Mouse (Mus musculus) forebrain, embryonic 12.5 days (tissue): ENCODE measurements around the gene Cd151. TPM values are rescaled to one million over a fixed set of nuclear protein-coding genes. Genes with fewer than 3 reads are reported as not detected.

ENCODE experiments used
- ATAC-seq: fragments of 200-750 bp; cut with Nextera tagmentation; 2 replicates; pipeline ENCODE4 v1.8.0; 2017; ENCODE audit warnings: moderate TSS enrichment; ENCODE audit not compliant: low FRiP score
- H3K27ac ChIP-seq: fragments of 300-500 bp; sonication (generic); 2 replicates; pipeline ENCODE4 v1.5.1; 2016; ENCODE audit warnings: mild to moderate bottlenecking
- H3K27me3 ChIP-seq: fragments of 300-500 bp; sonication (generic); 2 replicates; pipeline ENCODE4 v1.6.1; 2016; ENCODE audit warnings: mild to moderate bottlenecking
- H3K36me3 ChIP-seq: fragments of 300-500 bp; sonication (generic); replicated peaks from 2 replicates; pipeline ENCODE4 v1.6.1; 2016; ENCODE audit warnings: mild to moderate bottlenecking
- H3K4me1 ChIP-seq: fragments of 300-500 bp; sonication (generic); 2 replicates; pipeline ENCODE4 v1.6.1; 2016
- H3K4me2 ChIP-seq: fragments of 300-500 bp; sonication (generic); 2 replicates; pipeline ENCODE4 v1.6.1; 2016; ENCODE audit warnings: mild to moderate bottlenecking, moderate library complexity
- H3K4me3 ChIP-seq: fragments of 300-500 bp; sonication (generic); replicated peaks from 2 replicates; pipeline ENCODE4 v1.5.1; 2016; ENCODE audit warnings: mild to moderate bottlenecking
- H3K9ac ChIP-seq: fragments of 300-500 bp; sonication (generic); 2 replicates; pipeline ENCODE4 v1.6.1; 2016; ENCODE audit warnings: mild to moderate bottlenecking
- H3K9me3 ChIP-seq: fragments of 300-500 bp; sonication (generic); 2 replicates; pipeline ENCODE4 v1.6.1; 2016
- WGBS: fragments of 180-500 bp; shearing (Covaris S2); methylation state at CpG from one replicate; pipeline ENCODE4 v1.1.7; 2016; 5-methylcytosine and 5-hydroxymethylcytosine counted together
- polyA plus RNA-seq: library from polyadenylated mRNA; unstranded; fragments of >200 nt; fragmentation: Nextera tagmentation; extraction: Ambion mirVana; gene quantifications from 2 replicates; pipeline ENCODE4 v1.2.1, GENCODE M21; 2016

Gene Cd151
- polyA plus RNA-seq, 1 experiment from 2014 or later: 18.2 TPM

DNA sequence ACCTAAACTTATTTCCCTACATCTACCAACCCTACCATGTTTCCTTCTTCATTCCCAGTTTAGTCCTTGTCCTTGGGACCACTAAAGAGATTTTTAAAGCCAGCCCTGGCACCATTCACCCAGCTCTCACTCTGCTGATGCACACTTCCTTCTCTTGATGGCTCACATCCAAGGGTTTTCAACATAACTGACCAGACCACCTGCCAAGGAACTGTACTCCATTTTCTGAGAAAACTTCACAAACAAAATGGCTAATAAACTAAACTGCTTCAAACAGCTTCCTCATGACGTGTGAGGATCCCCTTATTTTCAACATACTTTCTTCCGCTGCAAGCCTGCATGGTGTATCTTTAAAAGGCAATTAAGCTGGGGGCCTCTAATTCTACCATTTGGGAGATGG is 13.6 kb upstream of the Cd151 start:
- peaks cover 38% of the 10 kb centered on the region for H3K36me3 ChIP-seq
- no peaks in the 10 kb centered on the region for H3K9me3 ChIP-seq
- no peak overlapping the region for H3K4me2 ChIP-seq
- H3K4me1 ChIP-seq: peaks cover 27% of the 10 kb centered on the region
- H3K27ac ChIP-seq: no peak overlapping the region
- ATAC-seq: no peak
- H3K9ac ChIP-seq: no peak overlapping the region
- peaks cover 6% of the 10 kb centered on the region; the same call in 1 of the 2 replicates for H3K27me3 ChIP-seq
- H3K4me3 ChIP-seq: no peak overlapping the region
- WGBS: 83% methylated on average over 2 of the region's 2 CpGs

DNA sequence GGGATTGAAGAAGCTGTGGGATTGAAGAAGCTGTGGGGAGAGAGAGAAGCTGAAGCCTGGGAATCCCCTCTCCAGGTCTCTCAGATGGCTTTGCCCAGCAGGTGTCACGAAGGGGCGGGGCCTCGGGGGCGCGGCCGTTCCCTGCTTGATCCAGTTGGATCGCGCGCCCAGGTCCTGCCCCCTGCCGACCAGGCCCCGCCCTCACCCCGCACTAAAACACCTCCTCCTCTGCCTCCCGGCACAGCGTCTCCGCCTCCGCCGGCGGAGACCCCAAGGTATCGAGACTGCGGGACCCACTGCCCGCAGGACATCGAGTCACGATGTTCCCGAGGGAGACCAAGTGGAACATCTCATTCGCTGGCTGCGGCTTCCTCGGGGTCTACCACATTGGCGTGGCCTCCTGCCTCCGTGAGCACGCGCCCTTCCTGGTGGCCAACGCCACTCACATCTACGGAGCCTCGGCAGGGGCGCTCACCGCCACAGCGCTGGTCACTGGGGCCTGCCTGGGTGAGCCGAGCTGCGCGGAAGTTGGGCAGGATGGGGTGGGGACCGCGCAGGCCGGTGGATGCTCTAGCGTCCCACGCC is 12.1 kb upstream of the Cd151 start, which contains the start of gene Pnpla2:
TSS of gene Pnpla2 (plus strand) at position 232 of the 585 bp plus-strand sequence.
- Histone ChIP-seq H3K36me3 (peaks cover 36% of the 10 kb centered on the region), H3K4me3 (peak within 1 kb of the TSS; percentile 51), H3K9me3 (no peaks in the 10 kb centered on the region), H3K4me1 (peaks cover 21% of the 10 kb centered on the region), H3K27ac (peak within 1 kb of the TSS; percentile 74; the same call in 1 of the 2 replicates), H3K9ac (peak within 1 kb of the TSS; percentile 73), H3K27me3 (peaks cover 19% of the 10 kb centered on the region), H3K4me2 (peak within 1 kb of the TSS; percentile 85)
- peak; percentile 83 for ATAC-seq
- under 1% methylated on average over 45 of the region's 45 CpGs for WGBS

DNA sequence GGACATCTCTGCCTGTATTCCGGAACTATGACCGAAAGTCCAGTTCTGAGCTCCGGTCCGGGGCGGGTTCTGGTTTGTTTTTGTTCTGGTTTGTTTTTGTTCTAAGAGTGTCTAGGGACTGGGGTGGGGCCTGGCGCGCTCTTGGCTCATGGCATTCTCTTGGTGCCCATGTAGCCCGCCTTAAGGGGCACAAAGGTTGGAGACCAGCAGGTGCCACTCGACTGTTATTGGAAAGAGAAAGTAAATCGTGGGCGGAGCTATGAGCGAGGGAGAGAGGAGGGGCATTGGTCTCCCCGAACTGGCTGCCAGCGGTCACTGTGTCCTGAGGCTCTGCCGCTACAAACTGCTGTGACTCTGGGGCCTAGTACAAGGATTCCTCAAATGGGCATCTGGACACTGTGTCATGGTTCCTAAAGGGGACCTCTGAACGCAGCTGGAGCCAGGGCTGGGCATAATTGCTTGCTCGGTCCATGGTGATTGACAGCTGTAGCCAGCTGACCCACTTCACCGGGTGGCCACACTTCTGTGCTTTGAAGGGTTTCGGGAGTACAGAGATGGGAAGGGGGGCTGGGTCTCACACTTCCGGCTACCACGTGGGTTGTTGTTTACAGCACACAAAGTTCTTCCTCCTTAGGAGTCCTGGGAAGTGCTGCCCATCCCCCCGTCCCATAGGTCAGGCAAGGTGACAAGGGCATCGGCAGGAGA is 11.4 kb upstream of the Cd151 start:
- Histone ChIP-seq H3K36me3 (peaks cover 29% of the 10 kb centered on the region), H3K9ac (peak overlapping the region; percentile 73), H3K27ac (peak overlapping the region; percentile 74; the same call in 1 of the 2 replicates), H3K9me3 (no peaks in the 10 kb centered on the region), H3K4me3 (peak overlapping the region; percentile 51), H3K4me1 (peaks cover 21% of the 10 kb centered on the region), H3K4me2 (peak overlapping the region; percentile 85), H3K27me3 (peaks cover 26% of the 10 kb centered on the region)
- under 1% methylated on average over 23 of the region's 23 CpGs for WGBS
- peak; percentile 40 for ATAC-seq

DNA sequence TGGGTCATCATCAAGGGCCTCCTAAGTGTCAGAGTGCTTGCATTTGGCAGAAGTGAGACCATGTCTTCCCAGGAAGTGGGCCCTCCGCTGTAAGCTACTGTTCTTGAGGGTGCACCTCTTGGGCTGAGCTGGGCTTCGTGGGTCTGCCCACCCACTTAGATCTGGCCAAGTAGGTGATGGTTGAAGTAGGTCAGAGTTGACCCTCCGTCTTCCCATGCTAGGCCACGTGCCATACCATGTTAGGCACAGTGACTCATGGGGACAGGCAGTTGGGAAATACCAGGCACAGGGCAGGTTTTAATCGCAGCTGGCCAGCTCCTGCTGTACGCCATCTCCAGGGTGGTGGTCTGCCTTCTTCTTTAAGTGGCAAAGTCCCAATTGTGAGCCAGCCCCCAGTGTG is 10.5 kb upstream of the Cd151 start:
- peaks cover 26% of the 10 kb centered on the region for H3K4me1 ChIP-seq
- peaks cover 19% of the 10 kb centered on the region for H3K36me3 ChIP-seq
- H3K4me3 ChIP-seq: no peak overlapping the region
- H3K27ac ChIP-seq: no peak overlapping the region
- H3K9ac ChIP-seq: no peak overlapping the region
- peaks cover 36% of the 10 kb centered on the region for H3K27me3 ChIP-seq
- H3K9me3 ChIP-seq: no peaks in the 10 kb centered on the region
- ATAC-seq: no peak
- peak overlapping the region; percentile 85 for H3K4me2 ChIP-seq
- 90% methylated on average over 6 of the region's 6 CpGs for WGBS

DNA sequence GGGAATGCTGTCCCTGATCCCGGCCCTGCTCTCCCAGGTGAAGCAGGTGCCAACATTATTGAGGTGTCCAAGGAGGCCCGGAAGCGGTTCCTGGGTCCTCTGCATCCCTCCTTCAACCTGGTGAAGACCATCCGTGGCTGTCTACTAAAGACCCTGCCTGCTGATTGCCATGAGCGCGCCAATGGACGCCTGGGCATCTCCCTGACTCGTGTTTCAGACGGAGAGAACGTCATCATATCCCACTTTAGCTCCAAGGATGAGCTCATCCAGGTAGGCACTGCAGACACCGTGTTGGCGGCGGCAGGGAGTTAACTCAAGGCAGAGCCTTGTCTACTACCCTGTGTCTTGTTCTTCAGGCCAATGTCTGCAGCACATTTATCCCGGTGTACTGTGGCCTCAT is 10.0 kb upstream of the Cd151 start:
- Histone ChIP-seq H3K36me3 (peaks cover 14% of the 10 kb centered on the region), H3K27ac (no peak overlapping the region), H3K9ac (no peak overlapping the region), H3K4me2 (no peak overlapping the region; the same call in 1 of the 2 replicates), H3K27me3 (peaks cover 41% of the 10 kb centered on the region), H3K9me3 (no peaks in the 10 kb centered on the region), H3K4me1 (peaks cover 31% of the 10 kb centered on the region), H3K4me3 (no peak overlapping the region)
- WGBS: 94% methylated on average over 14 of the region's 14 CpGs
- no peak for ATAC-seq

DNA sequence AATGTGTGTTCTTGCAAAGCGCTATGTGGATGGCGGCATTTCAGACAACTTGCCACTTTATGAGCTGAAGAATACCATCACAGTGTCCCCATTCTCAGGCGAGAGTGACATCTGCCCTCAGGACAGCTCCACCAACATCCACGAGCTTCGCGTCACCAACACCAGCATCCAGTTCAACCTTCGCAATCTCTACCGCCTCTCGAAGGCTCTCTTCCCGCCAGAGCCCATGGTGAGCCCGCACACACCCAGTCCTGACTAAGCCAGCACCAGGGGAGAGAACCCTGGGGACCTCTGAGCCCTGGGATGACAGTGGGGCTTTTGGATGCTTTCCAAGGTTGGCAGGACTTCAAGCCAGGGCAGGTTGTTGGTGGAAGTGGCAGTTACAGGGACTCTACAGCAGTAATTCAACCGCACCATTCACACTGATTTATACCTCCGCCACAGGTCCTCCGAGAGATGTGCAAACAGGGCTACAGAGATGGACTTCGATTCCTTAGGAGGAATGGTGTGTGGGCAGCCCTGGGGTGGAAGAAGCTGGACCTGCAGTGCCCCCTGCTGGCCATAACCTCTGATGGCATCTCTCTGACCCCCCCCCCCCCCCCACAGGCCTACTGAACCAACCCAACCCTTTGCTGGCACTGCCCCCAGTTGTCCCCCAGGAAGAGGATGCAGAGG is 9.1 kb upstream of the Cd151 start:
- no peak for ATAC-seq
- Histone ChIP-seq H3K4me1 (peaks cover 34% of the 10 kb centered on the region), H3K36me3 (peaks cover 12% of the 10 kb centered on the region; the same call in 1 of the 2 replicates), H3K27me3 (peaks cover 50% of the 10 kb centered on the region), H3K27ac (no peak overlapping the region), H3K4me2 (no peak overlapping the region), H3K4me3 (no peak overlapping the region), H3K9me3 (no peaks in the 10 kb centered on the region), H3K9ac (no peak overlapping the region)
- WGBS: 75% methylated on average over 15 of the region's 15 CpGs

DNA sequence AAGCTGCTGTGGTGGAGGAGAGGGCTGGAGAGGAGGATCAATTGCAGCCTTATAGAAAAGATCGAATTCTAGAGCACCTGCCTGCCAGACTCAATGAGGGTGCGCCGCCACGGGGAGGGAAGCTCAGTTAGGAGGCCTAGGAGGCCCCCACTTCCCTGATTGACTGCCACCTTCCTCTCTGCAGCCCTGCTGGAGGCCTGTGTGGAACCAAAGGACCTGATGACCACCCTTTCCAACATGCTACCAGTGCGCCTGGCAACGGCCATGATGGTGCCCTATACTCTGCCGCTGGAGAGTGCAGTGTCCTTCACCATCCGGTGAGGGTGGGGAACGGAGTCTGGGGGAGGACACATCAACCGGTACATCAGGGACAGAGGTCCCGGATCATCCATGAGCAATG is 8.5 kb upstream of the Cd151 start:
- H3K27ac ChIP-seq: no peak overlapping the region
- peaks cover 34% of the 10 kb centered on the region for H3K4me1 ChIP-seq
- H3K4me3 ChIP-seq: no peak overlapping the region
- no peak overlapping the region for H3K4me2 ChIP-seq
- H3K36me3 ChIP-seq: peaks cover 12% of the 10 kb centered on the region; the same call in 1 of the 2 replicates
- ATAC-seq: no peak
- H3K9ac ChIP-seq: no peak overlapping the region
- H3K9me3 ChIP-seq: no peaks in the 10 kb centered on the region
- peaks cover 55% of the 10 kb centered on the region for H3K27me3 ChIP-seq
- 90% methylated on average over 11 of the region's 11 CpGs for WGBS

DNA sequence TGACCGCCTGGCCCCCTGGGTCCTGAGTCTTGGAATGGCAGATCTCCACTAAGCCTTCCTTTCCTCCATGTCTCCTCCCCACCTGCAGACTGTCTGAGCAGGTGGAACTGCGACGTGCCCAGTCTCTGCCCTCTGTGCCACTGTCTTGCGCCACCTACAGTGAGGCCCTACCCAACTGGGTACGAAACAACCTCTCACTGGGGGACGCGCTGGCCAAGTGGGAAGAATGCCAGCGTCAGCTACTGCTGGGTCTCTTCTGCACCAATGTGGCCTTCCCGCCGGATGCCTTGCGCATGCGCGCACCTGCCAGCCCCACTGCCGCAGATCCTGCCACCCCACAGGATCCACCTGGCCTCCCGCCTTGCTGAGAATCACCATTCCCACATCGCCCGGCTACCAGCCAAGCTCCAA is 7.9 kb upstream of the Cd151 start:
- peaks cover 12% of the 10 kb centered on the region; the same call in 1 of the 2 replicates for H3K36me3 ChIP-seq
- H3K4me1 ChIP-seq: peaks cover 34% of the 10 kb centered on the region
- H3K27me3 ChIP-seq: peaks cover 62% of the 10 kb centered on the region
- H3K4me2 ChIP-seq: no peak overlapping the region
- H3K27ac ChIP-seq: no peak overlapping the region
- no peaks in the 10 kb centered on the region for H3K9me3 ChIP-seq
- ATAC-seq: no peak
- WGBS: 92% methylated on average over 17 of the region's 17 CpGs
- no peak overlapping the region for H3K4me3 ChIP-seq
- H3K9ac ChIP-seq: no peak overlapping the region

DNA sequence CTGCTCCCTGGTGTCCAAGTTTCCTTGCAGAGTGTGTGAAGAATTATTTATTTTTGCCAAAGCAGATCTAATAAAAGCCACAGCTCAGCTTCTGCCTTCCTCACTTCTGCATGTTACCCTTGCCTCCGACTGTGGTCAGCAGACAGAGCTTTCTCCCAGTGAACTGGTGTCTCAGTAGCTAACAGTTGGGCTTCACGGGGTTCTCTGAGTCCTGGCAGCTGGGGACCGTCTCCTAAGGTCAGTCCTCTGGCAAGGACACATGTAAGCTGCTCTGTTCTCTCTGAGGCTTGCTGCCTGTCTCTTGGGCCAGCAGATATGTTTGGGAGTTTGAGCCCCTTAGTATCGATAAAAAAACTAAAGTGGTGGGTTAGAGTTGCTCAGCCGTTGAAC is 7.2 kb upstream of the Cd151 start:
- no peak for ATAC-seq
- H3K36me3 ChIP-seq: peaks cover 12% of the 10 kb centered on the region; the same call in 1 of the 2 replicates
- 80% methylated on average over 5 of the region's 5 CpGs for WGBS
- no peak overlapping the region for H3K4me3 ChIP-seq
- peaks cover 69% of the 10 kb centered on the region for H3K27me3 ChIP-seq
- H3K27ac ChIP-seq: no peak overlapping the region
- H3K4me1 ChIP-seq: peaks cover 34% of the 10 kb centered on the region
- no peak overlapping the region for H3K9ac ChIP-seq
- no peaks in the 10 kb centered on the region for H3K9me3 ChIP-seq
- H3K4me2 ChIP-seq: no peak overlapping the region

DNA sequence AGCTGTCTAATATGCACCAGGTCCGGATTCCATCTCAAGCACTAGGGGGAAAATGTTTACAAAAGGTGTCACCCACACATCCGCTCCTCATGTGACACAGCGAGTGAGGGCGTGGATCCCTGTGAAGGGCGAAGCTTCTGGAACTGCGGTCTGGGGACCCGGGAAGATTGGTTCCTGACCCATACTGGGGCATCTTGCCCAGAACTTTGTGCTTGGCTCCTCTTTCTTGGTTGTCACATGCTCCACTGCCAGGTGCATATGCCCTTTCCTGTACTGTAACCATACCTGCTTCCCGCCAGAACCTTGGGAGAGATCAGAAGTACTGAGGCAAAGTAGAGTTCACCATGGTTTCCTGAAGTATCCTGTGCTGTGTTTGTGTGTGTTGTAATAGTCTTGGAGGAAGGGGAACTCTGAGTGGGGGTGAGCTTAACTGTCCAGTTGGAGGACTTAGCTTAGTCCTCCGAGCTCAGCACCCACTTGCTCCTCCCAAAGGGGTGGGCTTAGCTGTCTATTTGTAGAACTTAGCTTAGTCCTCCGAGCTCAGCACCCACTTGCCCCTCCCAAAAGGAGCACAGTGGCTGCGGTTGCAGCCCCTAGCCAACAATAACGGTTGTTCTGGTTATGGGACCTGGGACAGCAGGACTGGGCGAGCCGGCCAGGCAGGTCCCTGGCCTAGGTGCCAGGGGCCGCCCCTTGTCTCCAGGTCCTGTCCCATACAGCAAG is 6.6 kb upstream of the Cd151 start, which contains the start of gene Cracr2b:
TSS of gene Cracr2b (plus strand) at position 704 of the 723 bp plus-strand sequence.
- Histone ChIP-seq H3K27me3 (peaks cover 74% of the 10 kb centered on the region), H3K4me3 (peak within 1 kb of the TSS; percentile 38), H3K4me1 (peaks cover 35% of the 10 kb centered on the region), H3K27ac (no peak within 1 kb of the TSS), H3K9ac (peak within 1 kb of the TSS; percentile 47), H3K4me2 (peak within 1 kb of the TSS; percentile 58), H3K9me3 (no peaks in the 10 kb centered on the region), H3K36me3 (peaks cover 12% of the 10 kb centered on the region; the same call in 1 of the 2 replicates)
- WGBS: 75% methylated on average over 15 of the region's 15 CpGs
- no peak for ATAC-seq

DNA sequence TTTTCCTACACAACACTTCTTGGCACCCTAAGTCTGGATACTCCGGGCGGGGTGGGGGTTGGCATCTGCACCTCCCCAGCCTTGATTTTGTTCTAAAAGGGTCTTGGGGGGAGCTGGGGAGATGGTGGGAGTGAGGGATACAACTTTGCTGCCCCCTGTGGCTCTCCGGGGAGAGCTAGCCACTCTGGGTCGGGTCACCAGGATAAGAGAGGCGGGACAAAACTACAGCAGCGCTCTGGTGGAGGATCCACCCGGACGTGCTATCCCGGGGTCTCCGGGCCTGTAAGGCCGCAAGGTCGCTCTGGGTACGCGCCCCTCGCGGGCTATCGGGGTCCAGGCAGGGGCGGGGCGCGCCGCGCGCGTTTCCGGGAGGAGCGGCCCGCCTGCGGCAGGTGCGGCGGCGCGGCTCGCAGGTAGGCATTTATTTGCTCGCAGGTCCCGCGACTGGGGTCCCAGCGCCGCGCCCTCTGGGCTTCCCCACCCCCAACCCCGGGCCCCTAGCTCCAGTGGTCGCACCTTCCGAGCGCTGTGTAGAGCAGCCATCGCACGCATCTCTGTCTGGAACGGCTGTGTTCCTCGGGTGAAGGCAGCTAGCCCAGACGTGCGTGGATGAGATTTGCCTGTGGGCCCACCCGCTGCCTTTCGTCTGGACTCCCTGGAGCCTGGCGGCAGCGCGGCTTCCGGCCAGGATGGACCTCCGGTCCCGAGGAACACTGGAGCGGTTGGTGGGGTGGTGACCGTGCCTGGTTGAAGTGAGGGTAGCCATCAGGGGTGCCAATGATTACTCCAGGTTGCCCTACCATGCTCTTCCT is 5.5 kb upstream of the Cd151 start:
- 3% methylated on average over 52 of the region's 59 CpGs for WGBS
- Histone ChIP-seq H3K9ac (peak overlapping the region; percentile 47), H3K4me2 (peak overlapping the region; percentile 58), H3K27ac (no peak overlapping the region), H3K4me3 (peak overlapping the region; percentile 38), H3K4me1 (peaks cover 25% of the 10 kb centered on the region), H3K36me3 (peaks cover 12% of the 10 kb centered on the region; the same call in 1 of the 2 replicates), H3K9me3 (no peaks in the 10 kb centered on the region), H3K27me3 (peaks cover 81% of the 10 kb centered on the region)
- ATAC-seq: no peak
